Mouse (Mus musculus): ENCODE data around the gene 1700018B08Rik.

DNA sequence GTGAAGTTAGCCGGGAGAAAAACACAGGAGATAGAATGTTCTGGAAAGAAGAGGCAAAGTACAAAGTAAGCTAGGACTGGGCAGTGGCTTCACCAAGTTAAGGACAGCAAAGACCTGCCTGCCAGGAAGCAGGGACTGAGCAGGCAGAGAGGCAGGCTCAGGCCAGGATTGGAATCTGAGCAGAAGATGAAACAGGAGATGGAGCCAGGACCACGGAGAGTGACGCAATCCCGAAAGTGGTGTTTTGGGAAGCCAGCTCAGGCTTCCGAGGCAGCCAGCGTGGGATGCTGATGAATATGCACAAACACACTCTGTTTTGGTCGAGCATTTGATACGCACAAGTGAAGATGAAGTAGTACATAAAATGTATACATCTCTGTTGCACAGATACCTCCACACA lies 39.5 kb upstream of the 1700018B08Rik start:
- TF ChIP-seq CTCF (IDR thresholded peaks at IDR 0.05; ENCODE audit: control insufficient read depth, insufficient read depth, low read length) (no peak), POLR2A (IDR thresholded peaks at IDR 0.05; ENCODE audit: borderline replicate concordance, control insufficient read depth, low read depth, low read length) (no peak)
